Mouse (Mus musculus): ENCODE data around the gene Pcsk5. TPM values are rescaled to one million over a fixed set of nuclear protein-coding genes. Genes with fewer than 3 reads are reported as not detected.

Gene Pcsk5
- polyA plus RNA-seq, 1 experiment from 2014 or later, result 24.0 TPM

GRCm38 (mm10) chr19:17396802-17397201 lies 440.6 kb downstream of the Pcsk5 start:
- no peak overlapping the region for H3K27ac ChIP-seq (ENCODE audit: low read length)
- WGBS, result 69% methylated on average over 4 of the region's 4 CpGs
- H3K4me3 ChIP-seq (ENCODE audit: low read length), result no peak overlapping the region
- no peak overlapping the region for H3K4me2 ChIP-seq (ENCODE audit: low read depth, low read length)
- H3K4me1 ChIP-seq (replicated peaks; ENCODE audit: control insufficient read depth, insufficient read depth, low read length), result peaks cover 14% of the 10 kb centered on the region
- H3K9me3 ChIP-seq (ENCODE audit: control insufficient read depth, low read length), result no peaks in the 10 kb centered on the region
- no peak overlapping the region for H3K9ac ChIP-seq (ENCODE audit: low read length)
- no peak for ATAC-seq (ENCODE audit: low read depth)
- peaks cover 14% of the 10 kb centered on the region for H3K36me3 ChIP-seq (ENCODE audit: control insufficient read depth, insufficient read depth, low read length)
- no peaks in the 10 kb centered on the region; the same call in 1 of the 2 replicates for H3K27me3 ChIP-seq (ENCODE audit: control insufficient read depth, insufficient read depth, low read depth, low read length)

GRCm38 (mm10) chr19:17393841-17394591 lies 443.4 kb downstream of the Pcsk5 start, which contains the start of gene Rfk:
Rfk (plus strand) TSS chr19:17394043.
- H3K4me2 ChIP-seq (ENCODE audit: low read depth, low read length), result peak within 1 kb of the TSS; percentile 67
- under 1% methylated on average over 80 of the region's 83 CpGs for WGBS
- peaks cover 3% of the 10 kb centered on the region; the same call in 1 of the 2 replicates for H3K36me3 ChIP-seq (ENCODE audit: control insufficient read depth, insufficient read depth, low read length)
- no peaks in the 10 kb centered on the region for H3K9me3 ChIP-seq (ENCODE audit: control insufficient read depth, low read length)
- ATAC-seq (ENCODE audit: low read depth), result peak; percentile 98
- H3K4me3 ChIP-seq (ENCODE audit: low read length), result peak within 1 kb of the TSS; percentile 67
- H3K4me1 ChIP-seq (replicated peaks; ENCODE audit: control insufficient read depth, insufficient read depth, low read length), result peaks cover 14% of the 10 kb centered on the region
- H3K27ac ChIP-seq (ENCODE audit: low read length), result peak within 1 kb of the TSS; percentile 51
- H3K9ac ChIP-seq (ENCODE audit: low read length), result peak within 1 kb of the TSS; percentile 85
- H3K27me3 ChIP-seq (ENCODE audit: control insufficient read depth, insufficient read depth, low read depth, low read length), result no peaks in the 10 kb centered on the region; the same call in 1 of the 2 replicates

- ATAC-seq (ENCODE audit: low read depth), result no peak
- Histone ChIP-seq H3K27ac (ENCODE audit: low read length) (no peak overlapping the region), H3K27me3 (ENCODE audit: control insufficient read depth, insufficient read depth, low read depth, low read length) (no peaks in the 10 kb centered on the region; the same call in 1 of the 2 replicates), H3K9ac (ENCODE audit: low read length) (no peak overlapping the region), H3K36me3 (ENCODE audit: control insufficient read depth, insufficient read depth, low read length) (peaks cover 3% of the 10 kb centered on the region; the same call in 1 of the 2 replicates), H3K4me2 (ENCODE audit: low read depth, low read length) (peak overlapping the region; percentile 67), H3K4me3 (ENCODE audit: low read length) (peak overlapping the region; percentile 67), H3K4me1 (replicated peaks; ENCODE audit: control insufficient read depth, insufficient read depth, low read length) (peaks cover 14% of the 10 kb centered on the region), H3K9me3 (ENCODE audit: control insufficient read depth, low read length) (no peaks in the 10 kb centered on the region)
- 10% methylated on average over 3 of the region's 3 CpGs for WGBS
These were observed 444.6 kb downstream of the Pcsk5 start for GRCm38 (mm10) chr19:17392866-17393265.

GRCm38 (mm10) chr19:17388404-17388803 lies 449.0 kb downstream of the Pcsk5 start:
- Histone ChIP-seq H3K9me3 (ENCODE audit: control insufficient read depth, low read length) (no peaks in the 10 kb centered on the region), H3K27ac (ENCODE audit: low read length) (no peak overlapping the region), H3K27me3 (ENCODE audit: control insufficient read depth, insufficient read depth, low read depth, low read length) (no peaks in the 10 kb centered on the region; the same call in 1 of the 2 replicates), H3K36me3 (ENCODE audit: control insufficient read depth, insufficient read depth, low read length) (no peaks in the 10 kb centered on the region), H3K4me1 (replicated peaks; ENCODE audit: control insufficient read depth, insufficient read depth, low read length) (peaks cover 4% of the 10 kb centered on the region), H3K4me3 (ENCODE audit: low read length) (no peak overlapping the region), H3K4me2 (ENCODE audit: low read depth, low read length) (no peak overlapping the region), H3K9ac (ENCODE audit: low read length) (no peak overlapping the region)
- WGBS, result 6% methylated on average over 2 of the region's 2 CpGs
- no peak for ATAC-seq (ENCODE audit: low read depth)

- Histone ChIP-seq H3K9me3 (ENCODE audit: control insufficient read depth, low read length) (no peaks in the 10 kb centered on the region), H3K4me2 (ENCODE audit: low read depth, low read length) (no peak overlapping the region), H3K9ac (ENCODE audit: low read length) (no peak overlapping the region), H3K27ac (ENCODE audit: low read length) (no peak overlapping the region), H3K4me3 (ENCODE audit: low read length) (no peak overlapping the region), H3K36me3 (ENCODE audit: control insufficient read depth, insufficient read depth, low read length) (no peaks in the 10 kb centered on the region), H3K4me1 (replicated peaks; ENCODE audit: control insufficient read depth, insufficient read depth, low read length) (no peaks in the 10 kb centered on the region; the same call in 1 of the 2 replicates), H3K27me3 (ENCODE audit: control insufficient read depth, insufficient read depth, low read depth, low read length) (no peaks in the 10 kb centered on the region)
- WGBS, result 59% methylated on average over 6 of the region's 6 CpGs
- ATAC-seq (ENCODE audit: low read depth), result no peak
These were observed 451.0 kb downstream of the Pcsk5 start for GRCm38 (mm10) chr19:17386424-17386823.

GRCm38 (mm10) chr19:17385426-17385825 lies 452.0 kb downstream of the Pcsk5 start:
- H3K9me3 ChIP-seq (ENCODE audit: control insufficient read depth, low read length), result no peaks in the 10 kb centered on the region
- no peaks in the 10 kb centered on the region; the same call in 1 of the 2 replicates for H3K4me1 ChIP-seq (replicated peaks; ENCODE audit: control insufficient read depth, insufficient read depth, low read length)
- H3K4me2 ChIP-seq (ENCODE audit: low read depth, low read length), result no peak overlapping the region
- no peaks in the 10 kb centered on the region for H3K27me3 ChIP-seq (ENCODE audit: control insufficient read depth, insufficient read depth, low read depth, low read length)
- no peak overlapping the region for H3K4me3 ChIP-seq (ENCODE audit: low read length)
- ATAC-seq (ENCODE audit: low read depth), result no peak
- H3K9ac ChIP-seq (ENCODE audit: low read length), result no peak overlapping the region
- H3K36me3 ChIP-seq (ENCODE audit: control insufficient read depth, insufficient read depth, low read length), result no peaks in the 10 kb centered on the region
- 57% methylated on average over 1 of the region's 1 CpGs for WGBS
- H3K27ac ChIP-seq (ENCODE audit: low read length), result no peak overlapping the region

GRCm38 (mm10) chr19:17385022-17385421 lies 452.4 kb downstream of the Pcsk5 start:
- H3K36me3 ChIP-seq (ENCODE audit: control insufficient read depth, insufficient read depth, low read length), result no peaks in the 10 kb centered on the region
- no peaks in the 10 kb centered on the region for H3K27me3 ChIP-seq (ENCODE audit: control insufficient read depth, insufficient read depth, low read depth, low read length)
- 88% methylated on average over 4 of the region's 4 CpGs for WGBS
- H3K4me1 ChIP-seq (replicated peaks; ENCODE audit: control insufficient read depth, insufficient read depth, low read length), result no peaks in the 10 kb centered on the region; the same call in 1 of the 2 replicates
- ATAC-seq (ENCODE audit: low read depth), result no peak
- no peak overlapping the region for H3K27ac ChIP-seq (ENCODE audit: low read length)
- no peak overlapping the region for H3K9ac ChIP-seq (ENCODE audit: low read length)
- H3K4me2 ChIP-seq (ENCODE audit: low read depth, low read length), result no peak overlapping the region
- no peak overlapping the region for H3K4me3 ChIP-seq (ENCODE audit: low read length)
- no peaks in the 10 kb centered on the region for H3K9me3 ChIP-seq (ENCODE audit: control insufficient read depth, low read length)

GRCm38 (mm10) chr19:17382807-17383397 lies 454.5 kb downstream of the Pcsk5 start:
- no peaks in the 10 kb centered on the region for H3K9me3 ChIP-seq (ENCODE audit: control insufficient read depth, low read length)
- ATAC-seq (ENCODE audit: low read depth), result no peak
- H3K4me1 ChIP-seq (replicated peaks; ENCODE audit: control insufficient read depth, insufficient read depth, low read length), result no peaks in the 10 kb centered on the region; the same call in 1 of the 2 replicates
- H3K36me3 ChIP-seq (ENCODE audit: control insufficient read depth, insufficient read depth, low read length), result no peaks in the 10 kb centered on the region
- H3K4me2 ChIP-seq (ENCODE audit: low read depth, low read length), result no peak overlapping the region
- H3K9ac ChIP-seq (ENCODE audit: low read length), result no peak overlapping the region
- no peak overlapping the region for H3K4me3 ChIP-seq (ENCODE audit: low read length)
- no peaks in the 10 kb centered on the region for H3K27me3 ChIP-seq (ENCODE audit: control insufficient read depth, insufficient read depth, low read depth, low read length)
- 71% methylated on average over 6 of the region's 6 CpGs for WGBS
- no peak overlapping the region for H3K27ac ChIP-seq (ENCODE audit: low read length)
